Mouse (Mus musculus): ENCODE data around the gene Synj1.

DNA sequence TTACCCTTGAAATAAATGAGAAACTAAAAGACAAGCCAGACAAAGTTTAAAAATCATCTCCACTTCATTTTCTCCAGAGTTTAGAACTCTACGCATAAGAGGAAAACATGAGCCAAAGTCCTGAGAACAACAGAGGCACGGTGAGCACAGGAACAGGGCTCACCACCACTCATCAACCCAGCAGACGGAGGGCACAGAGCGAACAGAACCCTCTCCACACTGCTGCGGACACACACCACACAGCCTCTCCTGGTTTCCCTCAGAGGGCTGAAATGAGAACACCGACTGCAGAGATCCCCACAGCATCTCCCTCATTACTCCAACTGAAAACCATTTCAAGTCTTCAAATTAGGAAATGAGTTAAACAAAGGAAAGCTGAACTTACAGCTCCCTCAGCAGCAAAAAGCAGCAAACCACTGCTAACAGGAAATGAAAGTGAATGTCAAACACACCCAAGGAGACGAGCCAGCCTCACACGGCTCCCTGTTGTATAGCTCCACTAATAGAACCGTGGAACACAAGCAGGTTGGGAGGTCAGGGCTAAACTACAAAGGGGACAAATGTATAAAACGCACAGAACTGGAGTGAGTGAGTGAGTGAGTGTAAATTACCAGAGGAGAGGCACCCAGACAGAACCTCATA lies 9.9 kb upstream of the Synj1 start:
- TF ChIP-seq CTCF (IDR thresholded peaks at IDR 0.05; ENCODE audit: borderline replicate concordance, insufficient read depth, low read length) = no peak
- TF ChIP-seq POLR2A (IDR thresholded peaks at IDR 0.05; ENCODE audit: low read depth, low read length) = no peak
